16 mouse cellular contexts compared by ENCODE assay signal in the genomic region with DNA sequence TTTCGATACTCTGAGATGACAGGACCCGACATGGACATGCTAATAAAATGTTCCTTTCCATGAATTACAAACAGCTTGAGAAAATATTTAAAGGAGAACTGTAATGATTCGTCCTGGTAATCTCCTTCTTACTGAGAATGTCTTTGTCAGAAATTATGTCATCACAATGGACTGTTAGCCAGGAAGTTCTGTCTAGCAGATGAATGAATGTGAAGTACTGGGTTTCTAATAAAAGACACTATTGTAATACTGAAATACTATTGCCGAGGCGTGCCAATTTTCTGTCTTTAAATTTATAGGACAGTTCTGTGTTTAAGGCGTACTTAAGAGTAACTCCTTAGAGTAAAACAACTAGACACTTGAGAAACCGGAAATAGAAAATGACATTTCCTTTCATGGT.
DNase-seq lines count a peak whose midpoint lies in the region; ATAC-seq and TF ChIP-seq lines count a peak whose summit lies in the region.
"Had no signal": no experiment of that assay in that cellular context is flagged by ENCODE, and none has a peak within 500 bp of the region (broad histone marks: within the 10 kb centered on the region; RNA-seq: fewer than 3 reads in every experiment).

No protein-coding gene starts in this region.

- 0 out of 2 replicates have a peak overlapping the region, but pooled peaks have one; percentile 14 for H3K4me2 ChIP-seq in heart, embryonic 13.5 days
- no peak overlapping the region for H3K4me2 ChIP-seq in heart, embryonic 12.5 days
- H3K4me2 ChIP-seq in lung, postnatal 0 days (replicated peaks; ENCODE audit: low read depth, low read length) = no peak overlapping the region
- H3K4me2 ChIP-seq: limb, embryonic 15.5 days had no signal

- H3K9ac ChIP-seq in heart, embryonic 13.5 days = no peak overlapping the region
- H3K9ac ChIP-seq in heart, embryonic 12.5 days = no peak overlapping the region
- H3K9ac ChIP-seq in lung, postnatal 0 days (replicated peaks; ENCODE audit: low read depth) = no peak overlapping the region
- H3K9ac ChIP-seq: limb, embryonic 15.5 days had no signal

- H3K4me1 ChIP-seq in heart, embryonic 13.5 days = peaks cover 28% of the 10 kb centered on the region
- H3K4me1 ChIP-seq in heart, embryonic 12.5 days (replicated peaks) = peaks cover 6% of the 10 kb centered on the region; the same call in 1 of the 2 replicates
- H3K4me1 ChIP-seq in lung, postnatal 0 days (ENCODE audit: insufficient read depth, low read depth, low read length) = no peaks in the 10 kb centered on the region
- H3K4me1 ChIP-seq in lung, adult 2 months (ENCODE audit: control insufficient read depth, insufficient read depth, low read length) = no peaks in the 10 kb centered on the region; the same call in 1 of the 2 replicates
- H3K4me1 ChIP-seq in embryonic fibroblast, embryonic 13.5 days (ENCODE audit: control insufficient read depth, insufficient read depth, low read length) = peaks cover 10% of the 10 kb centered on the region

- no peak for TF ChIP-seq CTCF in lung, postnatal 0 days (IDR thresholded peaks at IDR 0.05)
- TF ChIP-seq CTCF in lung, adult 2 months (IDR thresholded peaks at IDR 0.05; ENCODE audit: insufficient read depth, low read length) = no peak
- TF ChIP-seq CTCF in embryonic fibroblast, embryonic 13.5 days (IDR thresholded peaks at IDR 0.05; ENCODE audit: borderline replicate concordance, insufficient read depth, low read length) = no peak

- TF ChIP-seq EP300 in lung, postnatal 0 days (IDR thresholded peaks at IDR 0.05) = no peak

- TF ChIP-seq POLR2A in lung, adult 2 months (IDR thresholded peaks at IDR 0.05; ENCODE audit: borderline replicate concordance, extremely low read depth, low read depth, low read length) = no peak
- TF ChIP-seq POLR2A in embryonic fibroblast, embryonic 13.5 days (IDR thresholded peaks at IDR 0.05; ENCODE audit: low read depth, low read length) = no peak

- DNase-seq in lung, postnatal 0 days (ENCODE audit: low spot score) = peak; percentile 44
- no peak for DNase-seq in lung, adult 2 months
- no peak for DNase-seq in gastrocnemius, postnatal 14 days
- DNase-seq in spleen, postnatal 10 days (ENCODE audit: low spot score in 2 of 2) = no peak
- DNase-seq: cerebellum, postnatal 14 days; embryo, embryonic 11 days; kidney, adult 11 months; kidney, postnatal 14 days; midbrain, embryonic 14.5 days; right cerebral cortex, adult 18-20 months; thymus, adult 18-20 months had no signal

- H3K27ac ChIP-seq in heart, embryonic 13.5 days (replicated peaks) = peak overlapping the region; percentile 55
- no peak overlapping the region; the same call in 1 of the 2 replicates for H3K27ac ChIP-seq in heart, embryonic 12.5 days (ENCODE audit: poor library complexity, severe bottlenecking)
- no peak overlapping the region for H3K27ac ChIP-seq in lung, postnatal 0 days (ENCODE audit: low read length)
- H3K27ac ChIP-seq in embryonic fibroblast, embryonic 13.5 days (ENCODE audit: insufficient read depth, low read length) = peak overlapping the region; percentile 57; the same call in 1 of the 2 replicates
- H3K27ac ChIP-seq: hindbrain, postnatal 0 days; limb, embryonic 15.5 days had no signal

- H3K27me3 ChIP-seq in heart, embryonic 13.5 days (replicated peaks) = no peaks in the 10 kb centered on the region
- H3K27me3 ChIP-seq in heart, embryonic 12.5 days (replicated peaks) = no peaks in the 10 kb centered on the region
- no peaks in the 10 kb centered on the region for H3K27me3 ChIP-seq in lung, postnatal 0 days (replicated peaks; ENCODE audit: insufficient read depth, low read length)
- H3K27me3 ChIP-seq: limb, embryonic 15.5 days had no signal

- 41% methylated on average over 7 of the region's 7 CpGs for WGBS in heart, embryonic 13.5 days
- 45% methylated on average over 7 of the region's 7 CpGs for WGBS in heart, embryonic 12.5 days
- 24% methylated on average over 7 of the region's 7 CpGs for whole genome bisulfite sequencing in lung, postnatal 0 days
- WGBS in lung, adult 2 months = 36% methylated on average over 7 of the region's 7 CpGs

- ATAC-seq in heart, embryonic 13.5 days (ENCODE audit: extremely low read depth, insufficient number of reproducible peaks, low FRiP score, low TSS enrichment) = no peak
- ATAC-seq in heart, embryonic 12.5 days (ENCODE audit: insufficient number of reproducible peaks, low FRiP score) = no peak
- no peak for ATAC-seq in lung, postnatal 0 days
- ATAC-seq: hindbrain, postnatal 0 days had no signal

- H3K9me3 ChIP-seq in heart, embryonic 13.5 days = no peaks in the 10 kb centered on the region
- H3K9me3 ChIP-seq in heart, embryonic 12.5 days (replicated peaks) = no peaks in the 10 kb centered on the region
- no peaks in the 10 kb centered on the region for H3K9me3 ChIP-seq in lung, postnatal 0 days (ENCODE audit: low read length)
- H3K9me3 ChIP-seq: limb, embryonic 15.5 days had no signal

- no peak overlapping the region for H3K4me3 ChIP-seq in heart, embryonic 13.5 days
- H3K4me3 ChIP-seq in heart, embryonic 12.5 days = no peak overlapping the region
- H3K4me3 ChIP-seq in lung, postnatal 0 days (ENCODE audit: low read depth, low read length) = no peak overlapping the region
- H3K4me3 ChIP-seq in lung, adult 2 months (replicated peaks; ENCODE audit: extremely low read depth, low read depth, low read length) = no peak overlapping the region
- no peak overlapping the region for H3K4me3 ChIP-seq in embryonic fibroblast, embryonic 13.5 days (ENCODE audit: insufficient read depth, low read length)
- H3K4me3 ChIP-seq: limb, embryonic 15.5 days had no signal

- intact Hi-C loops in gastrocnemius, postnatal 14 days (cut with DNase I; ENCODE audit: low total_unique reads) = no loop called here

- H3K36me3 ChIP-seq in heart, embryonic 13.5 days = no peaks in the 10 kb centered on the region
- no peaks in the 10 kb centered on the region for H3K36me3 ChIP-seq in heart, embryonic 12.5 days
- no peaks in the 10 kb centered on the region for H3K36me3 ChIP-seq in lung, postnatal 0 days (ENCODE audit: insufficient read depth, low read length)
- H3K36me3 ChIP-seq: limb, embryonic 15.5 days had no signal

Comparison
In these comparisons a context has a peak if more than half of its experiments do, and no peak if none do; other contexts are left out.
1. H3K27ac ChIP-seq: peak in heart, embryonic 13.5 days (single experiment) and embryonic fibroblast, embryonic 13.5 days (single experiment); none in heart, embryonic 12.5 days (single experiment) and lung, postnatal 0 days (single experiment).